Mouse (Mus musculus) neural tube, embryonic 12.5 days (tissue): ENCODE results near the gene Cpm. TPM values are rescaled to one million over a fixed set of nuclear protein-coding genes. Genes with fewer than 3 reads are reported as not detected.

Experiments
- ATAC-seq: fragments of 200-750 bp; cut with Nextera tagmentation; 2 replicates; pipeline ENCODE4 v1.8.0; 2017; ENCODE audit warnings: low read depth, mild to moderate bottlenecking, moderate TSS enrichment, moderate library complexity; ENCODE audit not compliant: low FRiP score
- H3K27ac ChIP-seq: fragments of 300-500 bp; sonication (generic); 2 replicates; pipeline ENCODE4 v1.5.1; 2016
- H3K27me3 ChIP-seq: fragments of 300-500 bp; sonication (generic); replicated peaks from 2 replicates; pipeline ENCODE4 v1.6.1; 2016; ENCODE audit warnings: mild to moderate bottlenecking
- H3K36me3 ChIP-seq: fragments of 300-500 bp; sonication (generic); 2 replicates; pipeline ENCODE4 v1.6.1; 2016; ENCODE audit warnings: mild to moderate bottlenecking
- H3K4me1 ChIP-seq: fragments of 300-500 bp; sonication (generic); 2 replicates; pipeline ENCODE4 v1.6.1; 2016
- H3K4me2 ChIP-seq: fragments of 300-500 bp; sonication (generic); replicated peaks from 2 replicates; pipeline ENCODE4 v1.6.1; 2016; ENCODE audit warnings: mild to moderate bottlenecking
- H3K4me3 ChIP-seq: fragments of 300-500 bp; sonication (generic); 2 replicates; pipeline ENCODE4 v1.5.1; 2016
- H3K9ac ChIP-seq: fragments of 300-500 bp; sonication (generic); 2 replicates; pipeline ENCODE4 v1.6.1; 2016; ENCODE audit warnings: mild to moderate bottlenecking
- H3K9me3 ChIP-seq: fragments of 300-500 bp; sonication (generic); 2 replicates; pipeline ENCODE4 v1.6.1; 2016; ENCODE audit warnings: mild to moderate bottlenecking
- WGBS: fragments of 180-500 bp; shearing (Covaris S2); methylation state at CpG from one replicate; pipeline ENCODE4 v1.1.7; 2016; 5-methylcytosine and 5-hydroxymethylcytosine counted together
- polyA plus RNA-seq: library from polyadenylated mRNA; unstranded; fragments of >200 nt; fragmentation: Nextera tagmentation; extraction: Ambion mirVana; gene quantifications from 2 replicates; pipeline ENCODE4 v1.2.1, GENCODE M21; 2016

The Cpm gene
- polyA plus RNA-seq, 1 experiment from 2014 or later = 10.0 TPM

- no peak overlapping the region for H3K9ac ChIP-seq
- H3K4me1 ChIP-seq = 0 out of 2 replicates have a peak, but pooled peaks cover 5% of the 10 kb centered on the region
- no peaks in the 10 kb centered on the region for H3K36me3 ChIP-seq
- H3K9me3 ChIP-seq = no peaks in the 10 kb centered on the region
- no peak for ATAC-seq
- no peaks in the 10 kb centered on the region for H3K27me3 ChIP-seq
- H3K4me2 ChIP-seq = no peak overlapping the region
- no peak overlapping the region for H3K27ac ChIP-seq
- H3K4me3 ChIP-seq = no peak overlapping the region
- 84% methylated on average over 3 of the region's 3 CpGs for WGBS
Measured at GRCm38 (mm10) chr10:117620934-117621501, 8.3 kb upstream of the Cpm start.

DNA sequence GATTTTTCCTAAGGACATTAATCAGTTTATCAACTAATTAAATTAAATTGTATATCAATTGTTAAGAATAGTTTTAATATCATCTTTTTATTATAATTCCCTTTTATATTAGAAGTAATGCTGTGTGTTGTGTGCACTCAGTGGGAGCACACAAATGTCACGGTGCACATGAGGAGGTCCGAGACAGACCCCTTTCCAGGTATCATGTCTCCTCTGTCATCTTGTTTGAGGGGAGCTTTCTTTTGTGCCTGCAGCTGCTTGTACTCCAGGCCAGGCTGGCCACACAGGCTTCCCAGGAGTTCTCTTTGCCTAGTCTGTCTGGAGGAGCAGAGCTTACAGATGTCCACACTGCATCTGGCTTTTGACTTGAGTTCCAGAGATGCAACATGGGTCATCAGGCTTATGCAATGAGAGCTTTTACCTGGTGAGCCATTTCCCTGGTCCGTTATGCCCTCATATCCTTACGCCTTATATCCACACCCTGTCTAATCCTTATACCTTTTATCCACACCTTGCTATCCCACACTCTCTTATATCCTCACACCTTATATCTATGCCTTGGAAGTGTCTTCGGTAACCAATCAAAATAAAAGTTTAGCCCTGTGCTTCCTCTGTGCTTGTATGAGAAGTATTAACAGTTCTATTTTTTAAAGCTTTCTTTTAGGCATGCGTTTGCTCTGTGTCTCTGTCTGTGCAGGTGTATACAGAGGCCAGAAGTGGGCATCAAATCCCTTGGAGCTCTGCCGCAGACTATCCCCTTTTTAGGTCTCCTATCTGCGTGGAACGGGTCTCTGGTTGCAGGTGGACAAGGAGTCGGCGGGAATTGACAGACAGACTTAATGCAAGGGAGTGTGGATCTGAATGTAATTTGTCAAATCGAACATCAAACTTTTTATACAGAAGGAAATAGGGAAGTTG, 7.4 kb upstream of the Cpm start:
- ATAC-seq = no peak
- WGBS = 93% methylated on average over 12 of the region's 12 CpGs
- no peak overlapping the region for H3K9ac ChIP-seq
- no peak overlapping the region for H3K27ac ChIP-seq
- 0 out of 2 replicates have a peak, but pooled peaks cover 5% of the 10 kb centered on the region for H3K4me1 ChIP-seq
- no peak overlapping the region for H3K4me3 ChIP-seq
- H3K4me2 ChIP-seq = no peak overlapping the region
- peaks cover 1% of the 10 kb centered on the region; the same call in 1 of the 2 replicates for H3K27me3 ChIP-seq
- H3K9me3 ChIP-seq = no peaks in the 10 kb centered on the region
- no peaks in the 10 kb centered on the region for H3K36me3 ChIP-seq

- H3K9me3 ChIP-seq = no peaks in the 10 kb centered on the region
- H3K9ac ChIP-seq = no peak overlapping the region
- H3K4me3 ChIP-seq = no peak overlapping the region
- no peak for ATAC-seq
- H3K36me3 ChIP-seq = no peaks in the 10 kb centered on the region
- no peak overlapping the region for H3K27ac ChIP-seq
- 0 out of 2 replicates have a peak, but pooled peaks cover 5% of the 10 kb centered on the region for H3K4me1 ChIP-seq
- H3K27me3 ChIP-seq = peaks cover 11% of the 10 kb centered on the region; the same call in 1 of the 2 replicates
- no peak overlapping the region for H3K4me2 ChIP-seq
Measured at GRCm38 (mm10) chr10:117623358-117623757, 5.9 kb upstream of the Cpm start.

GRCm38 (mm10) chr10:117624222-117624621, 5.1 kb upstream of the Cpm start:
- Histone ChIP-seq H3K4me2 (no peak overlapping the region), H3K9me3 (no peaks in the 10 kb centered on the region), H3K4me3 (no peak overlapping the region), H3K4me1 (peaks cover 11% of the 10 kb centered on the region; the same call in 1 of the 2 replicates), H3K36me3 (no peaks in the 10 kb centered on the region), H3K27ac (no peak overlapping the region), H3K27me3 (peaks cover 17% of the 10 kb centered on the region), H3K9ac (no peak overlapping the region)
- no peak for ATAC-seq
- 54% methylated on average over 3 of the region's 3 CpGs for WGBS

DNA sequence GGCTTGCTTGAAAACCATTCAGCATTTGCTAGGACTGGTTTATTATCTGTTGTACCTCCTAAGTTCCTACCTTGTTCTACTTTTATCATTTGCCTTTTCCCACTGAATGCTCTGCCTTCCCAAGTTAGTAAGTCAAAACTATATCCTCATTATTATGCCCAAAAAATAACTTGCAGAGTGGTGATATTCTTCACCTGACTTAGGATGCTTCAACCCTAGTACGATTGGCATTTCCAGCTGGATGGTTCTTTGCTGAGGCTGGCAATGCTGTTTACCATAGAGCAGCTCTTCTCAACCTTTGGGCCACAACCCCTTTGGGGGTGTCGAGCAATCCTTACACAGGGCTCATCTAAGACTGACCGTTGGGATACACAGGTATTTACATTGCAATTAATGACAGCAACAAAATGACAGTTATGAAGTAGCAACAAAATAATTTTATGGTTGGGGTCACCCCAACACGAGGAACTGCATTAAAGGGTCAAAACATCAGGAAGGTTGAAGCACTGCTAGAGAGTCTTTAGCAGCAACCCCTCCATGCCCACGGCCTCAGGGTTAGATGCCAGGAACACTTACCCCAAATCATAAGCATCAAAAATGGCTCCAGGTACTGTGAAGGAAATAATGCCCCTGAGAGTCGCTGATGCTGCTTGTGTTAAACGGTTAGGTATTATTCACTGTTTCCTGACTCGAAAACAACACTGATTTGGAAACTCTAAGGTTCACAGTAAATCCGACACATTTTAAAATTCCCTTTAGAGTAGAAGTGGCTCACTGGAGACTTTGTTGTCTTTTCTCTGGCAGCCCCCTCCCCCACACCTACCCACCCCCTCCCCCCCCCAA, 4.4 kb upstream of the Cpm start:
- no peak for ATAC-seq
- Histone ChIP-seq H3K9me3 (no peaks in the 10 kb centered on the region), H3K27ac (no peak overlapping the region), H3K4me1 (peaks cover 15% of the 10 kb centered on the region; the same call in 1 of the 2 replicates), H3K9ac (no peak overlapping the region), H3K4me2 (no peak overlapping the region), H3K27me3 (peaks cover 18% of the 10 kb centered on the region), H3K4me3 (no peak overlapping the region), H3K36me3 (no peaks in the 10 kb centered on the region)
- WGBS = 64% methylated on average over 9 of the region's 9 CpGs

DNA sequence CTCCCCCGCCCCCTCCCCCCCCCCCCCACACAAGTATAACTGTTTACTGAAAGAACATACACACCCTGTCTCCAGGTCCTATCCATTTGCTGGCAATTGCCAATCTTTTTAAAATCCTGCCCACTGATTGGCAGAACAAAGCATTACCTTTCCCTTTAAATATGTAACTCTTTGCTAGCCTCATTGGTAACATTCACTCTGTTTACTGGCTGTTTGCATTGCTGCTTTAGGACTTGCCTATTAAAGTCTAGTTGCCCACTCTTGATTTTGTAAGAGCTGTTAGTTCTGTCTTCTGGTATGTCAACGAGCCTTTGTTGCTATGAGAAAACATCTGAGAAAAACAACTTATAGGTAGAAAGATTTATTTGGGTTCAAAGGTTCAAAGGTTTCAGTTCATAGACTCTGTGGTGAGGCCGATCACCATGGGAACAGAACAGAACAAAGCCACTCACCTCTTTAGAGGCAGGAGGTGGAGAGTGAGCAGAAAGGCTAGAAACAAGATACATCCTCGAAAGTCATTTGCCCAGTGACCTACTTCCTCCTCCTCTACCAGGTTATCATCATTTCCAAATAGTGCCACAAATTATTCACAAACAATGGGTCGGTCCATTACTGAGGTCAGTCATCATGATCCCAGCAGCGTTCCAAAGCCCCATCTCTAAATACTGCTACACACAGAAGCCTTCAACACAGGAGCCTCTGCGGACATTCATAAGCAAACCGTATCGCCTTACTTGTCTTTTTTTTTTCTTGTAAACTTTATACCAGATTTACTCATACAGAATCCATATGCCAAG, 3.6 kb upstream of the Cpm start:
- Histone ChIP-seq H3K36me3 (no peaks in the 10 kb centered on the region), H3K9me3 (no peaks in the 10 kb centered on the region), H3K27ac (no peak overlapping the region), H3K4me3 (no peak overlapping the region), H3K4me1 (peaks cover 15% of the 10 kb centered on the region; the same call in 1 of the 2 replicates), H3K9ac (no peak overlapping the region), H3K27me3 (peaks cover 25% of the 10 kb centered on the region), H3K4me2 (no peak overlapping the region)
- ATAC-seq = no peak
- 36% methylated on average over 8 of the region's 9 CpGs for WGBS

DNA sequence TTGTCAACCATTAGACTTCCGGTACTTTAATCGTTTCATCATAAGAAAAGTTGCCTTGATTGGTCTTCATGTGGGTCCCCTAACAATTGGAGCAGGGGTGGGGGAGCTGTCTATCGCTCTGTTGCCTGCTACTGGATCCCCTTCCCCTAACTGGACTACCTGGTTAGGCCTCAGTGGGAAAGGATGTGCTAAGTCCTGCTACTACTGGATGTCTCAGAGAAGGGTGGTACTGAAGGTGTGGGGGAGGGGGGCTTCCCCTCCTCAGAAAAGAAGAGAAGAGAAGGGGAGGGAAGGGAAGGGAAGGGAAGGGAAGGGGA, 3.0 kb upstream of the Cpm start:
- Histone ChIP-seq H3K4me3 (no peak overlapping the region), H3K27me3 (peaks cover 30% of the 10 kb centered on the region), H3K4me2 (no peak overlapping the region), H3K4me1 (peaks cover 15% of the 10 kb centered on the region; the same call in 1 of the 2 replicates), H3K27ac (no peak overlapping the region), H3K9ac (no peak overlapping the region), H3K36me3 (no peaks in the 10 kb centered on the region), H3K9me3 (no peaks in the 10 kb centered on the region)
- no peak for ATAC-seq
- 79% methylated on average over 3 of the region's 3 CpGs for WGBS

DNA sequence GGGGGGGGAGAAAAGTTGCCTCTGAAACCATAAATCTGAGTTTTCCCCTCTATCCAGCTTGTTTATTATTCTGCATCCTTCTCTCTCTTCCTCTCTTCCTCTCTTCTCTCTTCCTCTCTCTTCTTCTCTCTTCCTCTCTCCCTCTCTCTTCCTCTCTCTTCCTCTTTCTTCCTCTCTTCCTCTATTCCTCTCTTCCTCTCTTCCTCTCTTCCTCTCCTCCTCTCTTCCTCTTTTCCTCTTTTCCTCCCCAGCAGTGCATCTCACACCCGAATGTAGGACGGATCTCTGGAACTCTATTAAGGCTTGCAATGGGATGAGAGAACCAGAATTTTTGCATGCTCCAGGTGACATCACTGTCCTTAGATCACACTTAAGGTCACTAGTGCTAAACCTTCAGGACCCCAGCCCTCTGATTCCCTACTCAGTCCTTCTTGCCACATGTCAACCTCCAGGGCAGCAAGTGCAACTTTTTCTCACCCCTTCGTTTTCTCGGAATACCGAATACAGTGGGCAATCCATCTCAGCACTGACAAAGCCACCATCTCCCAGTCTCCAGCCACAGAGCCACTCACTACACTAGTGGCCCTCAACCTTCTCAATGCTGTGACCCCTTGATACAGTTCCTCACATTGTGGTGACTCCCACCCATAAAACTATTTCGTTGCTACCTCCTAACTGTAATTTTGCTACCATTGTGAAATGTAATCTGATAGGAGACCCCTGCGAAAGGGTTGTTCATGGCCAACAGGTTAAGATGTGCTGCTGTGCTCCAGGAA, 2.3 kb upstream of the Cpm start:
- ATAC-seq = no peak
- Histone ChIP-seq H3K4me1 (peaks cover 15% of the 10 kb centered on the region; the same call in 1 of the 2 replicates), H3K4me2 (no peak overlapping the region), H3K27me3 (peaks cover 36% of the 10 kb centered on the region), H3K9ac (no peak overlapping the region), H3K9me3 (no peaks in the 10 kb centered on the region), H3K27ac (no peak overlapping the region), H3K4me3 (no peak overlapping the region), H3K36me3 (no peaks in the 10 kb centered on the region)
- whole genome bisulfite sequencing = 65% methylated on average over 7 of the region's 7 CpGs

- H3K27me3 ChIP-seq = peaks cover 36% of the 10 kb centered on the region
- no peak for ATAC-seq
- H3K9ac ChIP-seq = no peak overlapping the region
- H3K27ac ChIP-seq = no peak overlapping the region
- peaks cover 15% of the 10 kb centered on the region; the same call in 1 of the 2 replicates for H3K4me1 ChIP-seq
- no peak overlapping the region for H3K4me2 ChIP-seq
- no peaks in the 10 kb centered on the region for H3K36me3 ChIP-seq
- no peaks in the 10 kb centered on the region for H3K9me3 ChIP-seq
- no peak overlapping the region for H3K4me3 ChIP-seq
- WGBS = 54% methylated on average over 7 of the region's 7 CpGs
Measured at GRCm38 (mm10) chr10:117627616-117627930, 1.7 kb upstream of the Cpm start.

- Histone ChIP-seq H3K4me3 (no peak overlapping the region), H3K4me1 (peaks cover 15% of the 10 kb centered on the region; the same call in 1 of the 2 replicates), H3K36me3 (no peaks in the 10 kb centered on the region), H3K27me3 (peaks cover 36% of the 10 kb centered on the region), H3K4me2 (peak overlapping the region; percentile 94; the same call in 1 of the 2 replicates), H3K27ac (no peak overlapping the region), H3K9ac (no peak overlapping the region), H3K9me3 (no peaks in the 10 kb centered on the region)
- no peak for ATAC-seq
- WGBS = 41% methylated on average over 6 of the region's 6 CpGs
Measured at GRCm38 (mm10) chr10:117627949-117628348, 1.4 kb upstream of the Cpm start.
